Comparison of ENCODE assay signal across 18 mouse cellular contexts in genomic region chr2:45908871-45909270, GRCm38 (mm10).
"Had no signal": no experiment of that assay in that cellular context is flagged by ENCODE, and none has a peak within 500 bp of the region (broad histone marks: within the 10 kb centered on the region; RNA-seq: fewer than 3 reads in every experiment).

No protein-coding gene starts in this region.

- ATAC-seq: liver, postnatal 0 days; lung, postnatal 0 days; midbrain, embryonic 13.5 days; midbrain, embryonic 16.5 days had no signal

- H3K9ac ChIP-seq: liver, embryonic 14.5 days; liver, postnatal 0 days; lung, embryonic 14.5 days; midbrain, embryonic 13.5 days; neural tube, embryonic 13.5 days had no signal

- H3K9me3 ChIP-seq: midbrain, embryonic 10.5 days; midbrain, embryonic 13.5 days; neural tube, embryonic 13.5 days had no signal

- H3K27ac ChIP-seq: kidney, postnatal 0 days; left cerebral cortex, adult 2 months; liver, embryonic 14.5 days; macrophage; midbrain, embryonic 10.5 days; midbrain, embryonic 13.5 days; neural tube, embryonic 13.5 days had no signal

- H3K36me3 ChIP-seq: midbrain, embryonic 10.5 days; midbrain, embryonic 13.5 days; neural tube, embryonic 13.5 days had no signal

- H3K4me2 ChIP-seq: lung, embryonic 14.5 days; midbrain, embryonic 13.5 days; neural tube, embryonic 13.5 days had no signal

- DNase-seq: kidney, postnatal 25 days; layer of hippocampus, postnatal 36 days; liver, postnatal 0 days; lung, embryonic 14.5 days; retina, postnatal 1 day; right cerebral cortex, postnatal 25 days; thymus, adult 18-20 months; thymus, postnatal 36 days had no signal

- H3K27me3 ChIP-seq: midbrain, embryonic 13.5 days; neural tube, embryonic 13.5 days had no signal

- H3K4me3 ChIP-seq: left cerebral cortex, adult 2 months; midbrain, embryonic 10.5 days; midbrain, embryonic 13.5 days; myocyte; neural tube, embryonic 13.5 days had no signal

- H3K4me1 ChIP-seq: midbrain, embryonic 10.5 days; midbrain, embryonic 13.5 days; neural tube, embryonic 13.5 days had no signal
